Mouse (Mus musculus) hindbrain, embryonic 16.5 days (tissue): ENCODE results near the gene Slc25a28. TPM values are rescaled to one million over a fixed set of nuclear protein-coding genes. Genes with fewer than 3 reads are reported as not detected.
A peak's percentile ranks its signal among the peaks of the same experiment; 100 is the strongest.

Experiments used
- ATAC-seq: fragments of 200-750 bp; cut with Nextera tagmentation; 2 replicates; pipeline ENCODE4 v1.8.0; 2017; ENCODE audit warnings: moderate TSS enrichment, moderate library complexity
- H3K27ac ChIP-seq: fragments of 300-500 bp; sonication (generic); 2 replicates; pipeline ENCODE4 v1.5.1; 2014; ENCODE audit warnings: low read depth, mild to moderate bottlenecking, control low read depth, low read length, moderate library complexity
- H3K27me3 ChIP-seq: fragments of 300-500 bp; sonication (generic); replicated peaks from 2 replicates; pipeline ENCODE4 v1.6.1; 2014; ENCODE audit warnings: low read length; ENCODE audit not compliant: control insufficient read depth, insufficient read depth
- H3K36me3 ChIP-seq: fragments of 300-500 bp; sonication (generic); 2 replicates; pipeline ENCODE4 v1.6.1; 2014; ENCODE audit warnings: mild to moderate bottlenecking, low read length, moderate library complexity, mixed read lengths; ENCODE audit not compliant: control insufficient read depth, insufficient read depth
- H3K4me1 ChIP-seq: fragments of 300-500 bp; sonication (generic); 2 replicates; pipeline ENCODE4 v1.6.1; 2014; ENCODE audit warnings: low read depth, low read length; ENCODE audit not compliant: control insufficient read depth, insufficient read depth
- H3K4me2 ChIP-seq: fragments of 300-500 bp; sonication (generic); 2 replicates; pipeline ENCODE4 v1.6.1; 2014; ENCODE audit warnings: mild to moderate bottlenecking, low read length, control low read depth, moderate library complexity
- H3K4me3 ChIP-seq: fragments of 300-500 bp; sonication (generic); 2 replicates; pipeline ENCODE4 v1.5.1; 2014; ENCODE audit warnings: mild to moderate bottlenecking, low read length, control low read depth, moderate library complexity
- H3K9ac ChIP-seq: fragments of 300-500 bp; sonication (generic); 2 replicates; pipeline ENCODE4 v1.6.1; 2014; ENCODE audit warnings: low read depth, mild to moderate bottlenecking, control low read depth, low read length, moderate library complexity
- H3K9me3 ChIP-seq: fragments of 300-500 bp; sonication (generic); 2 replicates; pipeline ENCODE4 v1.6.1; 2014; ENCODE audit warnings: mild to moderate bottlenecking, low read length, moderate library complexity; ENCODE audit not compliant: control insufficient read depth
- WGBS: fragments of 180-500 bp; shearing (Covaris S2); extraction: QIAGEN DNeasy Blood & Tissue Kit; methylation state at CpG from one replicate; pipeline ENCODE4 v1.1.7; 2014; 5-methylcytosine and 5-hydroxymethylcytosine counted together
- polyA plus RNA-seq: library from polyadenylated mRNA; unstranded; fragments of >200 nt; fragmentation: Nextera tagmentation; extraction: Ambion mirVana; gene quantifications from 2 replicates; pipeline ENCODE4 v1.2.1, GENCODE M21; 2015

The Slc25a28 gene
- polyA plus RNA-seq, 1 experiment from 2014 or later = 15.2 TPM

DNA sequence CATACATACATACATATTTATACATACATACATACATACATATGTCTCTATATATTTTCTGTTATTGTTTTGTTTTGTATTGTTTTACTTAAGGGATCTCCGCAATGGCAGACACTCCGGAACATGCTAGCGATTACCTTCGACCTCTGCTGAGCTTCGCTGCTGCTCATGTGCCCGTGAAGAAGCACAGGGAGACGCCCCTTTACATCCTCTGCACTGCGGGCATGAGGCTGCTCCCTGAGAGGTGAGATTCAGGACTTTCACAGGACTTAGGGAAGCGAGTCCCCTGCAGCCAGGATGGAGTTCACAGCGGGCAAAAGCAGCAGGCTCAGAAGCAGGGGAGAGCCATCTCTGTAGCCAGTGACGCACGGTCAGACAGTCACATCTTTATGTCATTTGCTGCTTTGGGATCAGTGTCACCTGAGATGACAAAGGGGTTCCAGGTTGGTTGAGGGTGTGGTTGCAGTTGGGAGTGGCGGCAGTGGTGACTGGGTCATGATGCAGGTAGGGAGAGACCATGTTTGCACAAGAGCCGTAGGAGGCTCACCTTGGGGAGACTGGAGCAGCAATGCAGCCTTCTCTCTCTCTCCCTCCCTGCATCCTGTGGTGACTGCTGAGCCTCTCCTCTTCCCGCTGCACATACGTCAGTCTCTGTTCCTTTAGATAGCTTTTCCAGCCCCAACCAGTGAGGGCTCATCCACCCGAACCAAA lies 30.3 kb upstream of the Slc25a28 start:
- Histone ChIP-seq H3K9me3 (no peaks in the 10 kb centered on the region), H3K4me2 (no peak overlapping the region), H3K27me3 (no peaks in the 10 kb centered on the region), H3K4me3 (no peak overlapping the region), H3K9ac (no peak overlapping the region), H3K36me3 (peaks cover 25% of the 10 kb centered on the region), H3K27ac (no peak overlapping the region), H3K4me1 (no peaks in the 10 kb centered on the region)
- no peak for ATAC-seq
- WGBS = 94% methylated on average over 17 of the region's 17 CpGs

DNA sequence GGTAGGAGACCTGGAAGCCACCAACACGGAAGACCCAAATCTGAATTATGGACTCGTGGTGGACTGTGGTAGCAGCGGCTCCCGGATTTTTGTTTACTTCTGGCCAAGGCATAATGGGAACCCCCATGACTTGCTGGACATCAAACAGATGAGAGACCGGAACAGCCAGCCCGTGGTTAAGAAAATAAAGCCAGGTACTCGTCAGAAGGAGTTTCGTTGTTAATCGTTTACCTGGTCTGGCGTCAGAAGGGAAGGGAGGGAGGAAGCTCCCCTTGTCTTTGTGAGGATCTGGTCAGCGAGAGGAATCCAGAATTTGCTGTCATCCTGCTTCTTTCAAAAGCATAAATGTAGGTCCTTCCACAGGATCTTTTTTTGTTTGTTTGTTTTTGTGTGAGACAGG lies 29.5 kb upstream of the Slc25a28 start:
- ATAC-seq = no peak
- Histone ChIP-seq H3K4me2 (no peak overlapping the region), H3K4me3 (no peak overlapping the region), H3K36me3 (peaks cover 29% of the 10 kb centered on the region), H3K27me3 (no peaks in the 10 kb centered on the region), H3K9me3 (no peaks in the 10 kb centered on the region), H3K4me1 (no peaks in the 10 kb centered on the region), H3K27ac (no peak overlapping the region), H3K9ac (no peak overlapping the region)
- whole genome bisulfite sequencing = 82% methylated on average over 11 of the region's 11 CpGs

DNA sequence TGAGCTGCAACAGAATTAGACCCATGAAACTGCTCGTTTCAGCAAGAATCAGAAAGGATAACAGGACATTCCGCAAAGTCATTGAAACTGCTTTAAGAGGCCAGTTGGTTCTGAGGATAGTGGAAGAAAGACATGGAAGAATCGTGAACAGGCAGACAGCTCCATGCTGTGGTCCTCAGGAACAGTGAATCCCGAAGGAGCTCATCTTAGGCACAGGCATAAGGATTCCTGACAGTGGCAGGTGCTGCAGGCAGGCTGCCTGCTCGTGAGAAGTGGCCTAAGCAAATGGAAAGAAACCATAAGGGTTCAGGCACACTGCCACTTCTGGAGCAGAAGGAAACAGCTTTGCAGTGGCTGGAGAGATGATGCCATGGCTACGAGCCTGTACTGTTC lies 25.1 kb upstream of the Slc25a28 start:
- Histone ChIP-seq H3K4me3 (no peak overlapping the region), H3K4me1 (no peaks in the 10 kb centered on the region), H3K9ac (no peak overlapping the region), H3K27me3 (no peaks in the 10 kb centered on the region), H3K36me3 (peaks cover 13% of the 10 kb centered on the region), H3K9me3 (no peaks in the 10 kb centered on the region), H3K4me2 (no peak overlapping the region), H3K27ac (no peak overlapping the region)
- 86% methylated on average over 6 of the region's 6 CpGs for WGBS
- no peak for ATAC-seq

DNA sequence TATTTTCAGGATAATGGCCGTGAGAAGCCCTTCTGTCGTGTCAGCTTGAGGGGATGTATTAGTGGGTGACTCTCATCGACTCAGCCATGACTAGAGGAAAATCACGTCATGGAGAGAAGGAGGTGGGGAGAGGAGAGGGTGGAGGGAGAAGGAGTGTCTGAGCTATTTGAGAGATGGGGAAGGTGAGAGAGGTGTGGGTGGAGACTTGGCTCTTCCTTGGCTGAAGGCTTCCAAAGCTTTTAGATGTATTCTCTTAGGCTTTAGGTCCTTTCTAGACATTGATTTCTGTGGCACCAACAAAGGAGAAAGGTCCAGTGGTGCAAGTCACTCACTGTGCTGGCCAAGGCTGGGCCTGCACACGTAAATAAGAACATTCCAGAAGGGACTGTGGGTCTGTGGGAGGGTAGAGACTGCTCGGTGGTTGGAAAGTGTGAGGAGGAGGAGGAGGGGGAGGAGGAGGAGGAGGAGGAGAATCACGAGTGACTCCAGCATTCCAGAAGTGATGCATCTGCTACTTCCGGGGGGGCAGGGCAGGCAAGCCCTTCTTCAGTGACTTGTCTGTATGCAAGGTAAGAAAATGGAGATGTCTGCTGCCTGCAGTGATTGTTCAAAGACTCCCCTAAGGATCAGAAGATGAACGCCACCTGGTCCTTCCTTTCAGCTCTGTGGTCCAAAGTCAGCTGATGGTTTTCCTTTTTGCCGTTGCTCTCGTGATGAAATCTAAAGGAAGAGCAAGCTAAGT lies 24.5 kb upstream of the Slc25a28 start:
- H3K9ac ChIP-seq = no peak overlapping the region
- H3K9me3 ChIP-seq = no peaks in the 10 kb centered on the region
- no peaks in the 10 kb centered on the region for H3K27me3 ChIP-seq
- H3K4me2 ChIP-seq = no peak overlapping the region
- H3K27ac ChIP-seq = no peak overlapping the region
- peaks cover 12% of the 10 kb centered on the region; the same call in 1 of the 2 replicates for H3K36me3 ChIP-seq
- H3K4me3 ChIP-seq = no peak overlapping the region
- ATAC-seq = no peak
- H3K4me1 ChIP-seq = no peaks in the 10 kb centered on the region
- 82% methylated on average over 11 of the region's 11 CpGs for WGBS

DNA sequence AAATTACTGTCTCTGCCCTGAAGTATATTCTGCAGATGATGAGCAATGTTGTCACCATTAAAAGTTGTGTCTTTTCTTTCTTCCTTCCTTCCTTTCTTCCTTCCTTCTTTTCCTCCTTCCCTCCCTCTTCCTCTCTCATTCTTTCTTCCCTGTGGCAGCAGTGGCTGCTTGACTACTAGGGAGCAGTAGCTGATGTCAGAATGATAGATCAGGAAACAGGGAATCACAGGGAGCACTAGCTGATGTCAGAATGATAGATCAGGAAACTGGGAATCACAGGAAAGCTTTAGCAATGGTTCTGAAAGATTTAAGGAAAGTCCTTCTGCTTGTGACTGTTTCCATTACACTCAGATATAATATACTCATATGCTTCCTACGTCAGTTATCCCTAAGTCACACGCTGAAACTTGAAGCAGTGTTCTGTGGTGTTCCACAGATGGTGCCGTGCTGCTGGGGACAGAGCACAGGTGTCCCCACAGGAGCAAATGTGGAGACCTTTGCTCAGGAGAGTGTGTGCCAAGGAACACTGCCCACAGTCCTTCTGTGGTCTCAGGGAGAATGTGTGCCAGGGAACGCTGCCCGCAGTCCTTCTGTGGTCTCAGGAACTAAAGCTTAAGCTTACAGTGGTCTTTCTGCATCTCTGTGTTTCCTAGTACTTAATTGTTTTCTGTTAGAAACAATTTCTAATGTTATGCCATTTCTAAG lies 23.1 kb upstream of the Slc25a28 start:
- no peak overlapping the region for H3K27ac ChIP-seq
- H3K9ac ChIP-seq = no peak overlapping the region
- no peaks in the 10 kb centered on the region for H3K27me3 ChIP-seq
- no peak overlapping the region for H3K4me3 ChIP-seq
- no peaks in the 10 kb centered on the region for H3K9me3 ChIP-seq
- no peak overlapping the region for H3K4me2 ChIP-seq
- H3K4me1 ChIP-seq = peaks cover 1% of the 10 kb centered on the region; the same call in 1 of the 2 replicates
- peaks cover 12% of the 10 kb centered on the region; the same call in 1 of the 2 replicates for H3K36me3 ChIP-seq
- 86% methylated on average over 5 of the region's 5 CpGs for WGBS
- no peak for ATAC-seq

DNA sequence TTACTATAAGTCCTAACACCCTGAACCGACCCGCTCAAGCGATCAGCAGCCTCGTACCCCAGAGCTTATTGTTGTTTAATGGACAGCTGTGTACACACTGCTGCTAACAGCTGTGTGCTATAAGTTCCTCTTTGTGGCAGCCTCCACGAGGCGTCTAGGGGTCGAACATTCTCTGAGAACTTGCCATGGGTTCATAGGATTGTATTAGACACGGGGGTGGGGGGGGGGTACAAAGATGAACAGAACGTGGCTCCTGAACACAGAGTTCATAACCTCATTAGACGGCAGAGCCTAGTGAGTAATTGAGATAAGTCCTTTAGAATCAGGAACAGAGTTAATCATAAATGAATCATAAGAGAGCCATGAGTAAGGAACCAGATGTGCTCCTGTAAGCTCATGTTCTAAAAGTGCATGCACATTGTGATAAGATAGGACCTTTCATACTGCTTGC lies 20.9 kb upstream of the Slc25a28 start:
- Histone ChIP-seq H3K9me3 (no peaks in the 10 kb centered on the region), H3K9ac (no peak overlapping the region), H3K36me3 (peaks cover 9% of the 10 kb centered on the region; the same call in 1 of the 2 replicates), H3K4me2 (no peak overlapping the region), H3K27me3 (no peaks in the 10 kb centered on the region), H3K4me3 (no peak overlapping the region), H3K4me1 (peaks cover 9% of the 10 kb centered on the region), H3K27ac (no peak overlapping the region)
- 40% methylated on average over 10 of the region's 10 CpGs for WGBS
- ATAC-seq = no peak

DNA sequence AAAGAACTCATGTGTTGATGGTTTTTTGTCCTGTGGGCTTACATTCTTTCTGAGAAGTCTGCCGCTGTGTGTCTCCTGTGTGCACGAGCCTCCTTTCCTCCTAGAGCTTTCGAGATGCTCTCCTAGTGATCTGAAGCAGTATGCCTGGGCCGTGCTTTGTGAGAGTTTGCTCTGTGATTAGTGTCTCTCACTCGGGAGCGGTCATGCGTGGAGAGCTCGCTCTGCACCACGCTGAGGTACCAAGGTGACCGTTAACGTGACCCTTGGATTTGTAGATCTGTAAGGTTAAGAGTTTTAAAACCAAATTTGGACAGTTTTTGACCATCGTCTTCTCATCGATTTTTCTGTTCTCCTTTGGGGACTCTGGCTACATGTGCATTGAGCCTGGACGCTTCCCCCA lies 18.1 kb upstream of the Slc25a28 start:
- 62% methylated on average over 14 of the region's 14 CpGs for WGBS
- H3K4me1 ChIP-seq = peaks cover 17% of the 10 kb centered on the region
- no peaks in the 10 kb centered on the region for H3K27me3 ChIP-seq
- no peak for ATAC-seq
- H3K9me3 ChIP-seq = no peaks in the 10 kb centered on the region
- no peak overlapping the region for H3K9ac ChIP-seq
- no peak overlapping the region for H3K27ac ChIP-seq
- peaks cover 2% of the 10 kb centered on the region; the same call in 1 of the 2 replicates for H3K36me3 ChIP-seq
- H3K4me2 ChIP-seq = peak overlapping the region; percentile 17; the same call in 1 of the 2 replicates
- H3K4me3 ChIP-seq = no peak overlapping the region

DNA sequence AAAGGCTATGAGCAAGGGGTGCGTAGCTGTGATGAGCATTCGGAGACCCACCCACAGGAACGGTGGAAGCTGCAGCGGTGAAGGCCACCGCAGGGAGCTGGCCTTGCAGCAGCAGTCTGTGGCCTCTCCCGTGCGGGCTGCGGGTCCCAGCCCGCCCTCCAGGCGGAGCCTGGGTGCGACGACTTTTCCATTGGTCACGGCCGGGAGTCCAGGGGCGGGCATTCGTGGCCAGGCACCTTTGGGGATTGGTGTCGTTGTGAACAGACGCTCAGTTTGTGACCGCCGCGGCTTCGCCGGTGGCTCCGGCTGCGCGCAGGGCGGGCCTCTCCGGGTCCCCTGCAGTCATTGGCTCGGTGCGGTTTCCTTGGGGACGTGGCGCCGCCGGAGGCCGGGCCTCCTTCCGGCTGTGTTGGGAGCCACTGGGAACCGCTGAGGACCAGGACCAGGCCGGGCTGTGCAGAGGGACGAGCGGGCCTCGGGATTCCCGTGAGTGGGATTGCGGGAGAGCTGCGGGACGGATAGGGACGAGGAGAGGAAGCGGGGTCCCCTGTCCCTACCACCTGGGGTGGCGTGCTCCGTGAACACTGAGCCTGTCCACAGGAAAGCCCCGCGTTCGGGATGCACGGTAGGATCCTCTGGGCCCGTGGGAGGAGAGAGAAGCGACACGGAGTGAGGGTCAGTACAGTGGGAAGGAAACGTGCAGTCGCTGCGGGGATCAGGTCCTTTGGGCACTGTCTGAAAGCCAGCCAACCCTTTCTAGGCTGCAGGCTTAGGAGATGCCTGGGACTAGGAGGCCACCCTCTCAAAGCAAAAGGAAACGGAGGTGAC lies 15.0 kb upstream of the Slc25a28 start, which contains the start of gene Entpd7:
Gene Entpd7, plus strand, starts transcription at position 254 of the 828 bp plus-strand sequence.
- H3K9me3 ChIP-seq = no peaks in the 10 kb centered on the region
- peak within 1 kb of the TSS; percentile 93 for H3K9ac ChIP-seq
- H3K4me2 ChIP-seq = peak within 1 kb of the TSS; percentile 79
- peak within 1 kb of the TSS; percentile 79 for H3K27ac ChIP-seq
- WGBS = under 1% methylated on average over 58 of the region's 60 CpGs
- no peaks in the 10 kb centered on the region for H3K27me3 ChIP-seq
- peaks cover 17% of the 10 kb centered on the region for H3K4me1 ChIP-seq
- ATAC-seq = peak; percentile 99
- H3K4me3 ChIP-seq = peak within 1 kb of the TSS; percentile 93
- peaks cover 2% of the 10 kb centered on the region; the same call in 1 of the 2 replicates for H3K36me3 ChIP-seq
